Mouse (Mus musculus) limb, embryonic 14.5 days (tissue): ENCODE measurements at regions not wholly inside any gene's neighbourhood (a gene's known extent, or its start where the extent isn't known, plus 50 kb on each side); places are given as distances from the start of the nearest gene placed in this dataset.

Experiments
- ATAC-seq: fragments of 200-750 bp; cut with Nextera tagmentation; 2 replicates; pipeline ENCODE4 v1.8.0; 2017; ENCODE audit warnings: low read depth, moderate number of reproducible peaks, moderate TSS enrichment; ENCODE audit not compliant: low FRiP score
- DNase-seq: peaks from one replicate; pipeline ENCODE4 v3.0.0-alpha.2; 2015; ENCODE audit warnings: low spot score
- H3K27ac ChIP-seq: fragments of 300-500 bp; sonication (generic); replicated peaks from 2 replicates; pipeline ENCODE4 v1.5.1; 2014; ENCODE audit warnings: low read depth, mild to moderate bottlenecking, low read length, moderate library complexity, mixed read lengths
- H3K27me3 ChIP-seq: fragments of 300-500 bp; sonication (generic); 2 replicates; pipeline ENCODE4 v1.6.1; 2014; ENCODE audit warnings: low read length, mixed read lengths; ENCODE audit not compliant: control insufficient read depth, insufficient read depth
- H3K36me3 ChIP-seq: fragments of 300-500 bp; sonication (generic); 2 replicates; pipeline ENCODE4 v1.6.1; 2014; ENCODE audit warnings: mild to moderate bottlenecking, low read length, moderate library complexity, mixed read lengths; ENCODE audit not compliant: control insufficient read depth, insufficient read depth
- H3K4me1 ChIP-seq: fragments of 300-500 bp; sonication (generic); 2 replicates; pipeline ENCODE4 v1.6.1; 2014; ENCODE audit warnings: antibody characterized with exemption, low read length, mixed read lengths; ENCODE audit not compliant: control insufficient read depth, insufficient read depth
- H3K4me2 ChIP-seq: fragments of 300-500 bp; sonication (generic); replicated peaks from 2 replicates; pipeline ENCODE4 v1.6.1; 2014; ENCODE audit warnings: low read depth, mild to moderate bottlenecking, low read length, moderate library complexity; ENCODE audit not compliant: severe bottlenecking
- H3K4me3 ChIP-seq: fragments of 300-500 bp; sonication (generic); replicated peaks from 2 replicates; pipeline ENCODE4 v1.5.1; 2014; ENCODE audit warnings: low read length
- H3K9ac ChIP-seq: fragments of 300-500 bp; sonication (generic); 2 replicates; pipeline ENCODE4 v1.6.1; 2014; ENCODE audit warnings: mild to moderate bottlenecking, low read depth, low read length, moderate library complexity; ENCODE audit not compliant: severe bottlenecking
- H3K9me3 ChIP-seq: fragments of 300-500 bp; sonication (generic); 2 replicates; pipeline ENCODE4 v1.6.1; 2016; ENCODE audit warnings: low read length; ENCODE audit not compliant: control insufficient read depth
- POLR2A ChIP-seq: fragments of 200-500 bp; IDR thresholded peaks from 2 replicates; pipeline ENCODE4 v1.8.0; 2012; ENCODE audit warnings: inconsistent platforms, mild to moderate bottlenecking, moderate library complexity, borderline replicate concordance; ENCODE audit not compliant: insufficient read depth, insufficient read length; ENCODE audit errors: extremely low read depth
- WGBS: fragments of 180-500 bp; shearing (Covaris S2); extraction: QIAGEN DNeasy Blood & Tissue Kit; methylation state at CpG from one replicate; pipeline ENCODE4 v1.1.7; 2014; 5-methylcytosine and 5-hydroxymethylcytosine counted together

GRCm38 (mm10) chr8:34744682-34745081, 633.1 kb upstream of the Gm10131 start:
- H3K4me2 ChIP-seq, result no peak overlapping the region

DNA sequence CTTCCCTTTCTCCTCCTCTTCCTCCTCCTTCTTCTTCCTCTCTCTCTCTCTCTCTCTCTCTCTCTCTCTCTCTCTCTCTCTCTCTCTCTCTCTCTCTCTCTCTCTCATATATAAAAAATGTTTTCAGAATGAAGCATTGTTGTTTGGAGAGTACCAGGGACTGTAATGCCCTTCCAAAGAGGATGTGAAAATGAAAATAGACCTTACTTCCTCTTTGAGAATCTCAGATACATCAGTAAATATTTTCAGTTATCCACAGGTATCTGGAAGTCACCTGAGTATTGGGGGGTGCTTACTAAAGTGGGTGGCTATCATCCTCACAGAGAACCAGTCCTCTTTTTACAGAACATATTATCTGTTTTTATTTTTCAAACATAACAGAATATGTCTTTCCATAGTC, 632.6 kb upstream of the Gm10131 start:
- H3K27me3 ChIP-seq, result no peaks in the 10 kb centered on the region
- H3K4me1 ChIP-seq, result no peaks in the 10 kb centered on the region
- H3K9ac ChIP-seq, result no peak overlapping the region
- no peak for TF ChIP-seq POLR2A
- no peak overlapping the region for H3K4me2 ChIP-seq
- H3K27ac ChIP-seq, result no peak overlapping the region
- ATAC-seq (no peak), DNase-seq (no peak)
- H3K36me3 ChIP-seq, result no peaks in the 10 kb centered on the region
- no peak overlapping the region for H3K4me3 ChIP-seq
- no peaks in the 10 kb centered on the region for H3K9me3 ChIP-seq

More at GRCm38 (mm10) chr8:34744682-34745081, 633.1 kb upstream of the Gm10131 start:
- H3K27me3 ChIP-seq, result no peaks in the 10 kb centered on the region
- no peak overlapping the region for H3K4me3 ChIP-seq
- H3K36me3 ChIP-seq, result no peaks in the 10 kb centered on the region
- DNase-seq, result no peak
- no peak overlapping the region for H3K9ac ChIP-seq
- ATAC-seq, result no peak
- no peaks in the 10 kb centered on the region for H3K9me3 ChIP-seq
- no peak overlapping the region for H3K27ac ChIP-seq
- WGBS, result 64% methylated on average over 4 of the region's 4 CpGs
- no peaks in the 10 kb centered on the region for H3K4me1 ChIP-seq
- no peak for TF ChIP-seq POLR2A

GRCm38 (mm10) chr8:34743137-34743536, 631.6 kb upstream of the Gm10131 start:
- no peaks in the 10 kb centered on the region for H3K4me1 ChIP-seq
- H3K9me3 ChIP-seq, result no peaks in the 10 kb centered on the region
- TF ChIP-seq POLR2A, result no peak
- H3K4me2 ChIP-seq, result no peak overlapping the region
- H3K27ac ChIP-seq, result no peak overlapping the region
- no peak overlapping the region for H3K9ac ChIP-seq
- no peaks in the 10 kb centered on the region for H3K36me3 ChIP-seq
- ATAC-seq, result no peak
- DNase-seq, result no peak
- no peaks in the 10 kb centered on the region for H3K27me3 ChIP-seq
- no peak overlapping the region for H3K4me3 ChIP-seq
- WGBS, result 54% methylated on average over 6 of the region's 6 CpGs

DNA sequence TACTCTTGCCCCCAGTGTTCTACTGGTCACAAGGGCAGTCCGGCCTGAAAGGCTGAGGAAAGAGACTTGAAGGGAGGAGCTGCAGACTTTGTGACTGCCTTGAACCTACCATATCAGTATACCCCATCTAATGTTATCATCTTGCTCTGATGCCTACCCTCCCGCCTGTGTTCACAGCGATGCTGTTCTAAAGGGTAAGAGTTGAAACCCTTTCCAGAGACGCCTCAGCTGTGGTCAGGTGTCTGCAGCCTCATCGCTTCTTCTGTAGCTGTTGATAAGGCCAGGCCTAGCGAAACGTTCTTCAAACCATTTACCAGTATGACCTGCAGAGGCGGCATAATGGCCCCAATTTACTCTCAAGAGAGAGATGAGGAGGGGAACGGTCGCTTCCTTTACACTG, 629.3 kb upstream of the Gm10131 start:
- Histone ChIP-seq H3K4me3 (no peak overlapping the region), H3K9ac (no peak overlapping the region), H3K4me2 (no peak overlapping the region), H3K9me3 (no peaks in the 10 kb centered on the region), H3K4me1 (no peaks in the 10 kb centered on the region), H3K36me3 (no peaks in the 10 kb centered on the region), H3K27ac (no peak overlapping the region), H3K27me3 (no peaks in the 10 kb centered on the region)
- no peak for ATAC-seq
- DNase-seq, result no peak
- no peak for TF ChIP-seq POLR2A
- WGBS, result 77% methylated on average over 10 of the region's 10 CpGs

- Histone ChIP-seq H3K9me3 (no peaks in the 10 kb centered on the region), H3K9ac (no peak overlapping the region), H3K27ac (no peak overlapping the region), H3K4me3 (no peak overlapping the region), H3K4me1 (no peaks in the 10 kb centered on the region), H3K4me2 (no peak overlapping the region), H3K36me3 (no peaks in the 10 kb centered on the region), H3K27me3 (no peaks in the 10 kb centered on the region)
- DNase-seq (no peak), ATAC-seq (no peak)
- no peak for TF ChIP-seq POLR2A
- WGBS, result 84% methylated on average over 16 of the region's 16 CpGs
Observed at GRCm38 (mm10) chr8:34739836-34740804, 628.6 kb upstream of the Gm10131 start.
